Mouse (Mus musculus): ENCODE measurements around the gene Col6a1. TPM values are rescaled to one million over a fixed set of nuclear protein-coding genes. Genes with fewer than 3 reads are reported as not detected.

The Col6a1 gene
- polyA plus RNA-seq, 1 experiment from 2014 or later: 14.2 TPM

- Histone ChIP-seq H3K4me2 (ENCODE audit: low read depth, low read length) (no peak overlapping the region), H3K9ac (ENCODE audit: low read depth, low read length) (no peak overlapping the region), H3K9me3 (replicated peaks; ENCODE audit: control insufficient read depth, low read length) (no peaks in the 10 kb centered on the region), H3K4me1 (ENCODE audit: control insufficient read depth, low read depth, low read length) (no peaks in the 10 kb centered on the region), H3K36me3 (ENCODE audit: control insufficient read depth, insufficient read depth) (no peaks in the 10 kb centered on the region), H3K4me3 (ENCODE audit: low read depth, low read length) (no peak overlapping the region), H3K27ac (ENCODE audit: low read length) (no peak overlapping the region), H3K27me3 (ENCODE audit: control insufficient read depth, insufficient read depth, low read depth, low read length) (no peaks in the 10 kb centered on the region)
- ATAC-seq (ENCODE audit: low read depth): no peak
- 70% methylated on average over 19 of the region's 19 CpGs for WGBS (ENCODE audit: insufficient replicate concordance)
Measured at GRCm38 (mm10) chr10:76729631-76730620, 4.0 kb upstream of the Col6a1 start.

- no peak overlapping the region for H3K27ac ChIP-seq (ENCODE audit: low read length)
- H3K27me3 ChIP-seq (ENCODE audit: control insufficient read depth, insufficient read depth, low read depth, low read length): no peaks in the 10 kb centered on the region
- no peaks in the 10 kb centered on the region for H3K4me1 ChIP-seq (ENCODE audit: control insufficient read depth, low read depth, low read length)
- no peak overlapping the region for H3K9ac ChIP-seq (ENCODE audit: low read depth, low read length)
- H3K36me3 ChIP-seq (ENCODE audit: control insufficient read depth, insufficient read depth): no peaks in the 10 kb centered on the region
- no peak for ATAC-seq (ENCODE audit: low read depth)
- no peaks in the 10 kb centered on the region for H3K9me3 ChIP-seq (replicated peaks; ENCODE audit: control insufficient read depth, low read length)
- H3K4me2 ChIP-seq (ENCODE audit: low read depth, low read length): no peak overlapping the region
- H3K4me3 ChIP-seq (ENCODE audit: low read depth, low read length): no peak overlapping the region
- WGBS (ENCODE audit: insufficient replicate concordance): 16% methylated on average over 11 of the region's 11 CpGs
Measured at GRCm38 (mm10) chr10:76728369-76728768, 2.4 kb upstream of the Col6a1 start.

- Histone ChIP-seq H3K36me3 (ENCODE audit: control insufficient read depth, insufficient read depth) (no peaks in the 10 kb centered on the region), H3K9ac (ENCODE audit: low read depth, low read length) (no peak overlapping the region), H3K9me3 (replicated peaks; ENCODE audit: control insufficient read depth, low read length) (no peaks in the 10 kb centered on the region), H3K4me1 (ENCODE audit: control insufficient read depth, low read depth, low read length) (no peaks in the 10 kb centered on the region), H3K4me2 (ENCODE audit: low read depth, low read length) (no peak overlapping the region), H3K27ac (ENCODE audit: low read length) (no peak overlapping the region), H3K27me3 (ENCODE audit: control insufficient read depth, insufficient read depth, low read depth, low read length) (no peaks in the 10 kb centered on the region), H3K4me3 (ENCODE audit: low read depth, low read length) (no peak overlapping the region)
- WGBS (ENCODE audit: insufficient replicate concordance): 72% methylated on average over 7 of the region's 7 CpGs
- no peak for ATAC-seq (ENCODE audit: low read depth)
Measured at GRCm38 (mm10) chr10:76727301-76727700, 1.3 kb upstream of the Col6a1 start.

GRCm38 (mm10) chr10:76726866-76727265, 898 bp upstream of the Col6a1 start:
- no peaks in the 10 kb centered on the region for H3K4me1 ChIP-seq (ENCODE audit: control insufficient read depth, low read depth, low read length)
- ATAC-seq (ENCODE audit: low read depth): no peak
- no peak overlapping the region for H3K4me3 ChIP-seq (ENCODE audit: low read depth, low read length)
- H3K9me3 ChIP-seq (replicated peaks; ENCODE audit: control insufficient read depth, low read length): no peaks in the 10 kb centered on the region
- no peak overlapping the region for H3K27ac ChIP-seq (ENCODE audit: low read length)
- no peaks in the 10 kb centered on the region for H3K36me3 ChIP-seq (ENCODE audit: control insufficient read depth, insufficient read depth)
- H3K27me3 ChIP-seq (ENCODE audit: control insufficient read depth, insufficient read depth, low read depth, low read length): no peaks in the 10 kb centered on the region
- no peak overlapping the region for H3K9ac ChIP-seq (ENCODE audit: low read depth, low read length)
- 77% methylated on average over 4 of the region's 4 CpGs for WGBS (ENCODE audit: insufficient replicate concordance)
- H3K4me2 ChIP-seq (ENCODE audit: low read depth, low read length): no peak overlapping the region

GRCm38 (mm10) chr10:76725097-76725496, 871 bp downstream of the Col6a1 start:
- no peak for ATAC-seq (ENCODE audit: low read depth)
- H3K9ac ChIP-seq (ENCODE audit: low read depth, low read length): no peak overlapping the region
- 49% methylated on average over 2 of the region's 2 CpGs for WGBS (ENCODE audit: insufficient replicate concordance)

GRCm38 (mm10) chr10:76724231-76724736, 1.7 kb downstream of the Col6a1 start:
- no peak overlapping the region for H3K4me3 ChIP-seq (ENCODE audit: low read depth, low read length)
- no peak overlapping the region for H3K27ac ChIP-seq (ENCODE audit: low read length)
- no peaks in the 10 kb centered on the region for H3K9me3 ChIP-seq (replicated peaks; ENCODE audit: control insufficient read depth, low read length)
- ATAC-seq (ENCODE audit: low read depth): no peak
- H3K4me2 ChIP-seq (ENCODE audit: low read depth, low read length): no peak overlapping the region
- 13% methylated on average over 5 of the region's 5 CpGs for WGBS (ENCODE audit: insufficient replicate concordance)
- H3K4me1 ChIP-seq (ENCODE audit: control insufficient read depth, low read depth, low read length): no peaks in the 10 kb centered on the region
- H3K36me3 ChIP-seq (ENCODE audit: control insufficient read depth, insufficient read depth): no peaks in the 10 kb centered on the region
- H3K9ac ChIP-seq (ENCODE audit: low read depth, low read length): no peak overlapping the region
- no peaks in the 10 kb centered on the region for H3K27me3 ChIP-seq (ENCODE audit: control insufficient read depth, insufficient read depth, low read depth, low read length)

More at GRCm38 (mm10) chr10:76725097-76725496, 871 bp downstream of the Col6a1 start:
- Histone ChIP-seq H3K27me3 (ENCODE audit: control insufficient read depth, insufficient read depth, low read depth, low read length) (no peaks in the 10 kb centered on the region), H3K4me3 (ENCODE audit: low read depth, low read length) (no peak overlapping the region), H3K9me3 (replicated peaks; ENCODE audit: control insufficient read depth, low read length) (no peaks in the 10 kb centered on the region), H3K27ac (ENCODE audit: low read length) (no peak overlapping the region), H3K4me1 (ENCODE audit: control insufficient read depth, low read depth, low read length) (no peaks in the 10 kb centered on the region), H3K36me3 (ENCODE audit: control insufficient read depth, insufficient read depth) (no peaks in the 10 kb centered on the region), H3K4me2 (ENCODE audit: low read depth, low read length) (no peak overlapping the region)

- H3K4me2 ChIP-seq (ENCODE audit: low read depth, low read length): no peak overlapping the region
Measured at GRCm38 (mm10) chr10:76722751-76723450, 3.1 kb downstream of the Col6a1 start.

GRCm38 (mm10) chr10:76721746-76722145, 4.2 kb downstream of the Col6a1 start:
- no peak overlapping the region for H3K4me2 ChIP-seq (ENCODE audit: low read depth, low read length)
- H3K4me3 ChIP-seq (ENCODE audit: low read depth, low read length): no peak overlapping the region
- no peak overlapping the region for H3K27ac ChIP-seq (ENCODE audit: low read length)
- H3K27me3 ChIP-seq (ENCODE audit: control insufficient read depth, insufficient read depth, low read depth, low read length): no peaks in the 10 kb centered on the region
- H3K9me3 ChIP-seq (replicated peaks; ENCODE audit: control insufficient read depth, low read length): no peaks in the 10 kb centered on the region
- no peak overlapping the region for H3K9ac ChIP-seq (ENCODE audit: low read depth, low read length)
- ATAC-seq (ENCODE audit: low read depth): no peak
- no peaks in the 10 kb centered on the region for H3K36me3 ChIP-seq (ENCODE audit: control insufficient read depth, insufficient read depth)
- WGBS (ENCODE audit: insufficient replicate concordance): 73% methylated on average over 6 of the region's 6 CpGs
- H3K4me1 ChIP-seq (ENCODE audit: control insufficient read depth, low read depth, low read length): no peaks in the 10 kb centered on the region

More at GRCm38 (mm10) chr10:76722751-76723450, 3.1 kb downstream of the Col6a1 start:
- Histone ChIP-seq H3K9me3 (replicated peaks; ENCODE audit: control insufficient read depth, low read length) (no peaks in the 10 kb centered on the region), H3K4me1 (ENCODE audit: control insufficient read depth, low read depth, low read length) (no peaks in the 10 kb centered on the region), H3K27ac (ENCODE audit: low read length) (no peak overlapping the region), H3K4me3 (ENCODE audit: low read depth, low read length) (no peak overlapping the region), H3K36me3 (ENCODE audit: control insufficient read depth, insufficient read depth) (no peaks in the 10 kb centered on the region), H3K9ac (ENCODE audit: low read depth, low read length) (no peak overlapping the region), H3K27me3 (ENCODE audit: control insufficient read depth, insufficient read depth, low read depth, low read length) (no peaks in the 10 kb centered on the region)
- no peak for ATAC-seq (ENCODE audit: low read depth)
- WGBS (ENCODE audit: insufficient replicate concordance): 70% methylated on average over 18 of the region's 18 CpGs
